Mouse (Mus musculus): ENCODE measurements around the gene Grk4. TPM values are rescaled to one million over a fixed set of nuclear protein-coding genes. Genes with fewer than 3 reads are reported as not detected.
A peak's percentile ranks its signal among the peaks of the same experiment; 100 is the strongest.
"Not testable (repeated sequence)": the region's sequence is repeated elsewhere in the genome, so short reads cannot be mapped to it uniquely, and the experiment has no call there.

Grk4 gene
- total RNA-seq, 2 experiments from 2014 or later, result 4.5 to 6.3 TPM

DNA sequence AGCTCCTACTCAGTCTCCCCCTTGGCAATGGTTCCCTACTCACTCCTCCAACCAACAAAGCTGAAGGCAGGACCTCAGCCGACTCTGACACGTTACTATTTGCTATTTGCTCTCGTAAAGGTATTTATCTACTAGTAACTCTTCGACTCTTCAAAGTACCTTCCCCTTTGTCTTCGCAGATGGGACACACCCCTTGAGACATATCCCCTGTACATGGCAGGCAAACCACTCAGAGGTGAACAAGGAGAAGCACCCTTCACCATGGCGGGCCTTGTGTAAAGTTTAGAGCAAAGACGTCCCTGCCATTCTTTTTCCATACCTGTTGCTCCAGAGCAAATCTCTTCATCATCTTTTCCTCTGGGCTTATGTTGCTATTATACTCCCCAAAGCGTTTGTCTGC, 2.6 kb upstream of the Grk4 start:
- H3K27ac ChIP-seq, result no peak overlapping the region
- no peak for TF ChIP-seq CTCF (conservative IDR thresholded peaks at IDR 0.05)
- H3K4me3 ChIP-seq, result no peak overlapping the region
- no peak for DNase-seq (ENCODE audit: low spot score in 2 of 2)

GRCm38 (mm10) chr5:34660591-34661130, 482 bp downstream of the Grk4 start:
- Histone ChIP-seq H3K27ac (peak overlapping the region; percentile 91), H3K4me3 (peak overlapping the region; percentile 85)
- TF ChIP-seq CTCF (conservative IDR thresholded peaks at IDR 0.05), result no peak
- no peak for DNase-seq (ENCODE audit: low spot score in 2 of 2)

GRCm38 (mm10) chr5:34661909-34662308, 1.7 kb downstream of the Grk4 start:
- no peak overlapping the region for H3K27ac ChIP-seq
- 0 out of 2 replicates have a peak, but pooled peaks have one; percentile 20 for TF ChIP-seq CTCF (conservative IDR thresholded peaks at IDR 0.05)
- no peak overlapping the region for H3K4me3 ChIP-seq
- no peak for DNase-seq (ENCODE audit: low spot score in 2 of 2)

DNA sequence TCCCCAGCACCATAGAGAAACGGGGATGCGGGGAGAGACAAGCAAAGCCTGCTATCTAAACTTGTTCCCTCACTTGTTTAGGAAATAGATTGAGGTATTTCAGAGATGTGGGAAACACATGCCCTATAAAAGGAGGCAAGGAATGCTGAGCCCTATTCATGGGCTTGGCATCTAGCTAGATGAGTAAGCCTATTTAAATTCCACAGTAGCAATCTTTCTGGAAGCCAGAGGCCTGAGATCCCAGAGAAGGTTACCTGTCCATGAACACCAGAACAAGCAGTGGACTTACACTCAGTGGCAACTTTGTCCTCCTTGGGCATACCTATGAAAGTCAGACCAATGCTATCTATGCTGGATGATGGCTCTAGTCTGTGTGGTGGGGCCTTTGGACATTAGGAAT, 3.1 kb downstream of the Grk4 start:
- DNase-seq (ENCODE audit: low spot score in 2 of 2), result no peak

DNA sequence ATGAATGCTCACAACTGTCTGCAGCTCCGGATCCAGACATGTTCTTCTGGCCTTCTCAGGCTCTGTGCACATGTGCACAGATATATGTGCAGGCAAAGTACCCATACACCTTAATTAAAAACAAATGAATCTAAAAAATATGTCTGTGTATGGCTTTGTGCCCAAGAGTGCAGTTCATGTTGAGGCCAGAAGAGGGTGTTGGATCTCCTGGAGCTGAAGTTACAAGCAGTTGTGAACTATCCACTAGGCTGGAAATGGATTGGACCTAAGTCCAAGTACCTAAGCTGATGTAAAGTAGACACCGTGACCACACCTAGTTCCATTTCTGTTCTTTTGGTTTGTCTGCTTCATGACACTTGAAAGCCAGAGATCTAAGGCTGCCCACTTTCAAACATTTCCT, 9.3 kb downstream of the Grk4 start:
- TF ChIP-seq CTCF (conservative IDR thresholded peaks at IDR 0.05), result peak; percentile 59
- Histone ChIP-seq H3K4me3 (no peak overlapping the region), H3K27ac (no peak overlapping the region)
- no peak for DNase-seq (ENCODE audit: low spot score in 2 of 2)

More for the DNA sequence above, 3.1 kb downstream of the Grk4 start:
- TF ChIP-seq CTCF (conservative IDR thresholded peaks at IDR 0.05), result no peak
- Histone ChIP-seq H3K27ac (no peak overlapping the region), H3K4me3 (no peak overlapping the region)

GRCm38 (mm10) chr5:34670280-34670679, 10.1 kb downstream of the Grk4 start:
- peak; percentile 66 for TF ChIP-seq CTCF (conservative IDR thresholded peaks at IDR 0.05)
- no peak overlapping the region for H3K27ac ChIP-seq
- DNase-seq (ENCODE audit: low spot score in 2 of 2), result no peak
- no peak overlapping the region for H3K4me3 ChIP-seq

GRCm38 (mm10) chr5:34689868-34690267, 29.7 kb downstream of the Grk4 start:
- no peak overlapping the region for H3K4me3 ChIP-seq
- DNase-seq (ENCODE audit: low spot score in 2 of 2), result no peak
- no peak overlapping the region for H3K27ac ChIP-seq
- peak; percentile 36; the same call in 1 of the 2 replicates for TF ChIP-seq CTCF (conservative IDR thresholded peaks at IDR 0.05)

DNA sequence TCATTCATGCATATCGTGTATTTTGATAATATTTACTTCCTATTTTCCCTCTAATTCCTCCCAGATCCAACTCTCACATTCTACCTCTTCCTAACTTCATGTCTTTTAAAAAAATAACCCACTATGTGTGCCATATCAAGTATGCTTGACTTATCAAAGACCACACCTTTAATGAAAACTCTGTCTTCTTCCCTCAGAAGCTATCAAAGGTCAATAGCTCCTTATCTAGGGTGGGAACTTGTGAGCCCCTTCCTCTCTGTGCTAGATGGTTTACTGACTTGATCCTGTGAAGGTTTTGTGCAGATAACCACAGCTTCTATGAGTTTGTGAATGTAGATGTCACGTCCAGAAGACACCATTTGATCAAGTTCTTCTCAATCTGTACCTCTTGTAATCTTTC, 32.6 kb downstream of the Grk4 start:
- Histone ChIP-seq H3K27ac (no peak overlapping the region), H3K4me3 (no peak overlapping the region)
- no peak for TF ChIP-seq CTCF (conservative IDR thresholded peaks at IDR 0.05)
- no peak for DNase-seq (ENCODE audit: low spot score in 2 of 2)

GRCm38 (mm10) chr5:34695521-34695920, 35.3 kb downstream of the Grk4 start:
- no peak for DNase-seq (ENCODE audit: low spot score in 2 of 2)
- TF ChIP-seq CTCF (conservative IDR thresholded peaks at IDR 0.05), result no peak
- Histone ChIP-seq H3K27ac (no peak overlapping the region), H3K4me3 (no peak overlapping the region)

DNA sequence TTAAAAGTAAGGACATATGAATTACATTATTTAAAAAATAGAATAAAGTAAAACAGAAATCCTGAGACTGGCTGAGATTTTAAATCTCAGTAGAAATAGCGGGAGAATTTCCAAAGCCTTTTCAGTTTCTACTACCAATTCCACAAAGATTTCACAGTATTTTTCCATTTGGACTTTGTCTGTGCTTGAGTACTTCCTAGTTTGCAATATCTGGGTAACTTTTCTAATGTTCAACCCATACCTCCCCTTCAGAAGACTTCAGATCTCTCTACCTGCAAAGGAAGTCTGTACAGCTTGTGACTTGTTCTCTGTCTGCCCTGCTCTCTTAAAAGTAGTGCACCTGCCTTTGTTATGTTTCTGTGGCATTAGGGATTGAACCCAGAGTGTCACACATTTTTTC, 48.3 kb downstream of the Grk4 start:
- no peak for TF ChIP-seq CTCF (conservative IDR thresholded peaks at IDR 0.05)
- no peak for DNase-seq (ENCODE audit: low spot score in 2 of 2)
- no peak overlapping the region for H3K4me3 ChIP-seq
- H3K27ac ChIP-seq, result no peak overlapping the region

DNA sequence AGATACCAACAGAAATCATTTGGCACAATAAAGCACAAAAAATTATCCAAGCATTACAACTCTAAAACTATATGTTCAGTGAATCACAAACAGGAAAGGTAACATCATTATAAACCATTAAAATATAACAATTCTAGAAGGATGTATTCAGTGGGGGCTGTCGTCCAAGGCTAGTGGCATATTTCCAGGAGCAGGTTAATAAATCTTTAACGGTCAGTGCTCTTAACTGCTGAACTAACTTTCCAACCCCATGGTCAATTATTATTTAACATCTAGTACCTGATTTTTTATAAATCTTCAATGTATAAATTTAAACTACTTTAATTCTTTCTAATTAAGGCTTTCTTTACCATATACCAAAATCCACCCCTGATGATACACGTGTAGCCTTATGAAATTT, 54.2 kb downstream of the Grk4 start:
- not testable (repeated sequence) for H3K27ac ChIP-seq; H3K4me3 ChIP-seq; DNase-seq (ENCODE audit: low spot score in 2 of 2)

GRCm38 (mm10) chr5:34714816-34715215, 54.6 kb downstream of the Grk4 start:
- H3K4me3 ChIP-seq, result no peak overlapping the region
- TF ChIP-seq CTCF (conservative IDR thresholded peaks at IDR 0.05), result no peak
- H3K27ac ChIP-seq, result no peak overlapping the region
- no peak for DNase-seq (ENCODE audit: low spot score in 2 of 2)

DNA sequence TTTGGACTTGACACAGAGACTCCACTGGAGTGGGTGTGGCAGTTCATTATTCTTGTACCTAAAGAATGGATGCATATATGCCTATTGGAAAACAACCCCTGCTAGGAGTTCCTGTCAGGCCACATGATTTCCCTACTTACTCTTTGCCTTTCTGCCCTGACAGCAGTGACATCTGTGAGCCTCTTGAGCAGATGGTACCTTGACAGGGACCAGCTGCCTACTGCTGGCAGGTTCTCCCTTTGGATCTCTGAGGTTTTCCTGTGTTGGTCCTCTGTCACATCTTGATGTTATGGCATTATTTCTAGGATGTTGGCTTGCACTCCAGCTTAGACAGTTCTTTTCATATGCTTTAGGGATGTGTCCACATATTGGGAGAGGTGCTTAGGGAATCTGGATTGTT, 69.0 kb downstream of the Grk4 start:
- H3K27ac ChIP-seq, result no peak overlapping the region
- no peak for DNase-seq (ENCODE audit: low spot score in 2 of 2)
- no peak for TF ChIP-seq CTCF (conservative IDR thresholded peaks at IDR 0.05)
- no peak overlapping the region for H3K4me3 ChIP-seq

- Histone ChIP-seq H3K27ac (no peak overlapping the region), H3K4me3 (no peak overlapping the region)
- no peak for TF ChIP-seq CTCF (conservative IDR thresholded peaks at IDR 0.05)
- no peak for DNase-seq (ENCODE audit: low spot score in 2 of 2)
Measured at GRCm38 (mm10) chr5:34730255-34730654, 70.1 kb downstream of the Grk4 start.

DNA sequence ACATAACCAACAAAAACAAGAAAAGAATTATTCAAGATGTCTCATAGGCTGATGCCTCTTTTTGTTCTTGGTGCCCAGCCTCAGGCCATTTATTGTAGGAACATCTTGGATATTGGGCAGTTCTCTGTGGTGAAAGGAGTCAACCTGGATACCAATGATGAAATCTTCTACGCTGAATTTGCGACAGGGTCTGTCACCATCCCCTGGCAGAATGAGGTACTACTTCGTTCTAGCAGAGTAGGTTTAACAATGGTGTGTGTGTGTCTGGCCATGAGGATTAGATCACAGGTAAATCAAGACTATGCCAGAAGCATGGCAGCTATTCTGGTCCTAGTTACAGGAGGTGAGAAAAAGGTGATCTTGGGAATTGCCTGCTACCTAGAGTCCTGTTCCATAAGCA, 91.3 kb downstream of the Grk4 start:
- Histone ChIP-seq H3K27ac (no peak overlapping the region), H3K4me3 (no peak overlapping the region)
- DNase-seq (ENCODE audit: low spot score in 2 of 2), result no peak
- peak; percentile 21 for TF ChIP-seq CTCF (conservative IDR thresholded peaks at IDR 0.05)

Data from layer of hippocampus, adult 2 months (tissue).